Mouse (Mus musculus): ENCODE measurements around the gene Rbfox3.
"Not testable (repeated sequence)": the region's sequence is repeated elsewhere in the genome, so short reads cannot be mapped to it uniquely, and the experiment has no call there.

Gene Rbfox3

DNA sequence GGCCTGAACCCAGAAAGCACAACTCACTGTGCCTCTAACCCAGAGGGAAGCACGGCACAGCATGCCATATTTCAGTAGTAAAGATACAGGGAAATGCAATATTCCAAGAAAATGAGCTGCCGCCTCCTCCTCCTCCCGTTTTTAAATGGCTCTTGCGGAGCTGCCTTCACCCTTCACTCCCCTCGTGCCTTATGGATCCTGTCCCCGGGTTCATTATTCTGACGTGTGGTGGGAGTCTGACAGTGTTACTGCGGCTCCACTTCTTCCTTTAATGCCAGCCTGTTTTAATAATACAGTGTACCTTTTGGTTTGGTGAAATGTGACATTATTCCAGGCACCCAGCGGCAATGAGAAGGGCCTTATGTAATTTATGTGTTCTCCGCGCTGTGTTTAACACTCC lies 97.5 kb downstream of the Rbfox3 start:
- DNase-seq = no peak

DNA sequence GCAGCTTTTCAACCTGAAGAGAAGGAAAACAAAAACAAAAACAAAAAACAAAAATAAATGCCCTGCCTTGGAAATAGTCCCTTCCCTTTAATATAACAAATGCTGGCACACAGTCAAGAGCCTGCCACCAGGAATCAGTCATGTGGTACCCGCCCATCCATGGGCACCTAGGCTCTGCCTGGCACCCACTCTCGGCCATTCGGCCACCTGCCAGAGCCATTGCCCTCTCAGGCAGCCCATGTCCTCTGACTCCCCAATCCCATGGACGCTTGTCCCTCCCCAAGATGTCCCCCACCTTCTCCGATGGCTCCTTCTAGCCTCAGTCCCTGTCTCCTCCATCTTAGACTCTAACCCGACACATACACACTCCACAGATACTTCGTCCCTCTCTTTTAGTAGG lies 100.0 kb downstream of the Rbfox3 start:
- DNase-seq = no peak

DNA sequence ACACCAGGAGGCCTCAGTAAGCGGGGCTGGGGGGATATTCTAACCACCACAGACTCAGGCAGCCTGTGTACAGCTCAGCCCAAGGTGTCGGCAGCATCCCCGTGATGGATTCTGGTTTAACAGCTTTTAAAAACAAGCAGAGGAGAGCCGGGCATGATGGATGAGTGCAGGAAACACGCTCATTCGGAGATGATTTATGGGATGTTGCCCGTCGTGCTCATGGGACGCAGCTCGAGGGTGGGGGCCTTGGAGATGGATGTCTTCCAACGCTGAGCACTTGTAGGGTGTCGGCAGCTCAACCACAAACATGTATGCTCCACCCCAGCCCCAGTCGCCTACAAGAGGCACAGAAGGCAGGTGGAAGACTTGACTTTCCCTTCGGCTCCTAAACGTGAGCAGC lies 103.9 kb downstream of the Rbfox3 start:
- DNase-seq = peak; percentile 7

DNA sequence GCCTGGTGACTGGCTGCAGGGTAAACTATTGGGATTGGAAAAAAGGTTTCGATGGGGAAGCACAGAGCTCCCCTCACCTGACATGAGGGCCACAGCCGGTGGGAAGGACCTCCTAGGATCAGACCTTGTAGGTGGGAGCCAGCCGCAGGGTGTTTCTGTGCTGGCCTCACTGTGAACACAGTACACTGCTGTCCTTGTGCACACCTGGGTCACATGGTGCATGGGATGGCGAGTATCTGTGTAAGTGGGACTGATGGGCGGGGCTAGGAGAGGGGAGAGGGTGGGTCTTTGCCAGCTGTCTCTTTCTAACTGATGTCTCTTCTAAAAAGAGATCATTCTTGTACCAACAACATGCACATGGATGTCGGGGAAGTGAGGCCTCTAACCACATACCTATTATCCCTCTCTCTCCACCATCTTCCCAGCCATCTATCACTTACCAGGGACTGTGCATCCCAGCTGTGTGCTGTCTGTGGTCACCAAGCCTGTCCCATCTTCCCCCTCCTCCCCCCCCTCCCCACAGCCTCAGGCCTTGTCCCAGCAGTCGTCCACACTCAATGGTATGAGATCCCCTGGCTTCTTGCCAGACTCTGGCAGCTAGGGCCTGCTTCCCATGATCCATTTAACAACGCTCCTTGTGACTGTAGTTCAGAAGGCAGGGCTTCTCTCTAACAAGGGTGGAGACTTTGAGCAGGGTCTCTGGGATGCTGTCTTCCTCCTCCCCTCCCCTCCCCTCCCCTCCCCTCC lies 116.4 kb downstream of the Rbfox3 start:
- peak; percentile 27 for DNase-seq

DNA sequence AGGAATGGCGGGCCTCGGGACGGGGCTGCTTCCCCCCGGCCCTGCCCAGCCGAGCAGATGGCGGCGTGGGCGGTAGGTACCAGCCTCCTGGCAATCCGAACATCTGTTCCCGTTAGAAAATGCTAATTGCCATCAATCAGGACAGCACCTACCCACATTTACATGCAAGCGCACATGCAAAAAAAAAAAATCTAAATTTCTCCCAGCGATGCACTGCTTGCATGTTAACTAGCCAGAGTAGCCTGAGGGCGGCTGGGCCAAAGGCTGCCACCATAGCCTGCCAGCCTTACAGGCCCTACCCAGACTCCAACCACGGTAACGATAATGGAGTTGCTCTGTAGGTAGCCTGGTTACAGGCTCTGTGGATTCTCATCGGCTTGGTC lies 117.8 kb downstream of the Rbfox3 start:
- DNase-seq = no peak

DNA sequence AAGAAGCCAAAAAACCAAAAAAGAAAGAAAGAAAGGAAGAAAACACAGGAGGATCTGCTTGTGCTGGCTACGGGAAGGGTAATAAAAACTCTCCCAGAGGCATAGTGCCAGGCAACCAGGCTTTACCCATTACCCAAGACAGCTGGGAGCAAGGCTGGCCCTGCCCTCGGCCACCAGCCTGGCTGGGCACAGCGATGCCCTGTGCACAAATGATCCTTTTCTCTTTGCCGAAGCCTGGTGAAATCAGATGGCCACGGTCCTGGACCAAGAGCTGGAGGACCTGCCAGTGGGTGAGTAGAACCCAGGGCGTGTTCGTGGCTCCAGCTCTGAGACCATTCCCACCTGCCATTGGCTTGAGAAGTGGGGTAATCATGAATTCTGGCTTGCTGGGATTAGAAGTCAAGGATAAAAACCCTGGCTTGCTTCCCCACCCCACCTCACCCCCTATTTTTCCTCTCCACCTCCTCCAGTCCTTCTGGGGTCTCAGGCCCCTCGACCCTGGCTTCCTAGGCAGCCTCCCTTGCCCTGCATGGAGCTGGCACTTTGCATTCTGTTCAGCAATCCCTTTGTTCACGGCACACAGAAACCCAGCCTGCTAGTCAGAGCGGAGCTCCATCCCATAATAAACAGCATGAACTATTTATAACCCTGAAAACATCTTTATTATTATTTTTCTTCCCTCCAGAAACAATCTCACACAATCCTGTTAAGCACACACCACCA lies 118.3 kb downstream of the Rbfox3 start:
- DNase-seq = no peak

DNA sequence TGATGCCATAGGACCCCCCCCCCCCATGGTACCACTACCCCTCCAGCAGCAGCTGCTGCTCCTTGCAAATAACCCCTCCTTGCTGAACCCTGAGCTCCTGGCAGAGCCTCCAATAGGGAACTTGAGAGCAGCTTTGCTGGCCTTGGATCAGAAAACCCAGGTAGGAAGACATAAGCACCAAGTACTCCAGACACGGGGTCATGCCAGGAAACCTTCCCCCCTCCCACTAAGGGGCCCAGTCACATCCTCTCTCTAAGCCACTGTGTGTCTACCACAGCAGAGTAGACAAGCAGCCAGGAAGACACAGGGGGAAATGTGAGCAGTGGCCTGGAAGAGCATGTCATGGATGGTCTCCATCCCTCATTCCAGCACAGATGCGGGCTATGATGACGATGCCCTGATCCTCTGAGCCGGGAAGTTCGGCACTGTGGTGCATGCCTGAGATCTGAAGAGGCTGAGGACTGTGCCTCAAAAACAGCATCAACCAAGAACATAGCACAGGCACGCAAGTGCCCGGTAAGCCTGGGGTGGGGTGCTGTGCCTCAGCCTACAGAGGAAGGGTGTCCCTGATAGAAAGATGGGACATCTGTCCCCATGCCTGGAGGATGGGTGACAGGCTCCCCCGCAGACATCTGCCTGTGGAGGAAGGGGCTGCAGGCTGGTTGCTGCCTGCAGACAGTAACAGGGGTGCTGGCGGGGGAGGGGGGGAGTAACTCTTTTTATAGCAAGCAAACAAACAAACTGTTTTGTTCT lies 119.1 kb downstream of the Rbfox3 start:
- DNase-seq = no peak

DNA sequence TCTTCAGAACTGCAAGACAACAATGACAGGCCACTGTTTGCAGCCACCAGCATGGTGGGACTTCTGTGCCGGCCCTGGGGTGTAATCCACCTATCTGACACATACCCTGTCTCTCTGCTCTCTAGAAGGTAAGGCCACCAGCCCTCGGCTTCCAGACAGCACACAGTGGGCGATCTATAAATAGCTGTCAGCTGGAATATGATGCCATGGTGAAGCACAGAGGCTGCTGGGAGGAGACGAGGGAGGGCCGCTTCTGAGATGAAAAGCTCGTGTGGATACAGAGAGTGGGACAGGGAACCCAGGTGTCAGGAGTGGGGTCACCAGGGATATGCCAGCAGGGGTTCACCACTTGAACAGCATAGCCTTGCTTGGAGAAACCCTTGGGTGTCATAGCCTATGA lies 120.0 kb downstream of the Rbfox3 start:
- DNase-seq = no peak

DNA sequence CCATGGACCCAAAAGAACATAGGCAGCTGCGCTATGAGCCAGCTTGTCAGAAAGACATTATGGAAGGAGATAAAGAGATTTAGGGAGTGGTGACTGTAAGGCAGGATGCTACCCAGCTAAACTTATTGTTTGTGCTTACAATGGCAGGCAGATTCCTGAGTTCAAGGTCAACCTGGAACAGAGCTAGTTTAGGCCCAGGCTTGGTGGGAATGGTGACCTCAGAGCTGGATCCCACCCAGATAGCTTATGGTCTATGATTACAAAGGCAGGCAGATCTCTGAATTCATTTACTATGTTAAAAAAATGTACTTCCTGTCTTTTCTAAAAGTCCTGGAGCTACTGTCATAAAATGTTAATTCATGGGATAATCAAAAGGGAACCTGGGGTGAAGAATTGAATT lies 123.3 kb downstream of the Rbfox3 start:
- no peak for DNase-seq

DNA sequence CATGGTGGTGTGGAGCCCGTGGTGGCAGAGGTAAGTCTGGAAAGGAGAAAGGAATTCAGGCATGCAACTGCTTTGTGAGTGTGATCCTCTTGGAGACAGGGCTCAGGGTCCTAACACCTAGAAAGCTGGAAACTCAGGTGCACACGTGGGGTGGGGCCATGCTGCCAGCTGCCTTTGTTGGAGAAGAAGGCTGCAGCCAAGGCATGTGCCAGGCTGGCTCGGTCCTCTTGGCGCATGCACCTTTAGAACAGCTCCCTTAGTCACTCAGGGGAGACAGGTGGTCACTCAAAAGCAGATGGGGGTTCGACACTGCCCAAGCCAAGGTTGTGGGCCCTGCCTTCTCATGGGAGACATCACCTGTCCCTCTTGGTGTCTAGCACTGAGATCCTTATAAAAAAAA lies 128.7 kb downstream of the Rbfox3 start:
- DNase-seq = no peak

DNA sequence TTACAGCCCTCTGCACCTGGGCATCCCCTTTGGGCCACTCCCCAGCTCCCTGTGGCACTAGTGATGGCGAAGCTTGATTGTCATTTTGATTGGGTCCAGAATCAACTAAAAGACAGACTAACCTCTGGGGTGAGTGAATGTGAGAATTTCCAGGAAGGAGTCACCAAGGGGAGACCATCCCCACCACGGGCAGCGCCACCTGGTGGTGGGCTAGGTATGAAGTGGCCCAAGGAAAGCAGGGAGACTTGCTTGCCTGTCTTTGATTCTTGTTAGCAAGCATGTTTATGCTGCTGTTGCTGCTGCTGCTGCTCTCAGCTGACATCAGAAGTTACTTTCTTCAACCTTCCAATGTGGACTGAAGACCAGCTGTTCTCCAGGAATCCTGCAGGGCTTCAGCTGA lies 135.6 kb downstream of the Rbfox3 start:
- peak; percentile 33 for DNase-seq

DNA sequence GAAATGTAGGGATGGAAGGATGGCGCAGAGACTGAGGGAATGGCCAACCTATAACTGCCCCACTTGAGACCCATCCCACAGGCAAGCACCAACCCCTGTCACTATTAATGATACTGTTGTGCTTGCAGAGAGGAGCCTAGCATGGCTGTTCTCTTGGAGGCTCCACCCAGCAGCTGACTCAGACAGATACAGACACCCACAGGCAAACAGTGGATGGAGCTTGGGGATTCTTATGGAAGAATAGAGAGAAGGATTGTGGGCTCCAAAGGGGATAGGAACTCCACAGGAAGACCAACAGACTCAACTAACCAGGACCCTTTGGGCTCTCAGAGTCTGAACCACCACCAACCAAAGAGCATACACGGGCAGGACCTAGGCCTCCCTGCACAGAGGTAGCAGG lies 136.6 kb downstream of the Rbfox3 start:
- DNase-seq = not testable (repeated sequence)

DNA sequence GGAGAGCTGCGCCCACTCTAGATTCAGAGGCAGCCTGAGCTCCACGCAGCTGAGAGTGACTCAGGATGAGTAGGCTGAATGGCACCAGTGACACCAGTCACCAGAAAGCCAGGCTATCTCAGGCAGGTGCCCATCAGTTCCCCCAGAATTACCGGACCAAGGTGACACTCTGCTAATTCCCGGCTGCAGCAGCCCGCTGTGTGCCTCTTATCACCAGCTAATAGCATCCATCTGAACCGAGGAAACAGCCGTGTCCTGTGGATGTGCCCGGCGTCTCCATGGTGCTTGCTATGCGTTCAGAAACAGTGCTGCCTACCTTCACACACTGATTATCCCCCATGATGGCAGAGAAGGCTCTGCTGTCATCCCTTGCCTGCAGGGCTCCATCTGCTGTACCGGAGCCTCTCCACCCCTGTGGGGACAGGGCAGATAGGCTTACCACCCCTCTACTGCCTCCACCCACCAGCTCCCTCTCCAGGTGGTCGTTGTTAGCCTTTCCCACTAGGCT lies 138.3 kb downstream of the Rbfox3 start:
- no peak for DNase-seq

DNA sequence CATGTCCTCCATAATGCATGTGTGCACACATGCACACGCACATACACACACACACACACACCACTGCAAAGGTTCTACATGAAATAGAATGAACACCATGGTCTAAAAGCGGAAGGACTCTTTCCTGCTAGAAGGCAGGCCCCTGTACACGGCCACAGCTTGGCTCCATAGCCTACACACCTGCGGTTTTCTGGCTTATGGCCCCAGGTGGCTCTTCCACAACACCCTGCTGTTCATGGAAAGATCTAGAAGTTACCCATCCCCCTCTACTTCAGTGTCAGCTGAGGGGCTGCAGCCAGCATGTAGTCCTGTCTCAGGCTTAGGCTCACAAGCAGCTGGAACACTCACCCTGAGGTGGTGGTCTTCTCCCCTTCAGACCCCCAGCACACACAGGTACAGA lies 140.0 kb downstream of the Rbfox3 start:
- no peak for DNase-seq

DNA sequence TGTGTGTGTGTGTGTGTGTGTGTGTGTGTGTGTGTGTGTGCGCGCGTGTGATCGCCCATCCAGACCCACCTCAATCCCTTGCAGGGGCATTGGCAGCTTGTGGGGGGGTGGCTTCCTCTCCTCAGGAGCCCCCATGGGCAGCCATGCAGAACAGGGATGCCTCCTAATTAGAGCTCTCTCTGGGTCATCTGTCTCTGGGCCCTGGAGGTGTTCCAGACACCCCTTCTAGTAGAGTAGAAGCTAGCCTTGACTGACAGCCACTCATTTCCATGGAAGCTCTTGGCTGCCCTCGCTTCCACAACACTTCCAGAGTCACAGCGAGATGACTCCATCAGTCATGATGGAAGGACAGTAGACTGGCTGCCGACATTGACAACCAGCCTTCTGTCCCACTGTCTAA lies 140.6 kb downstream of the Rbfox3 start:
- DNase-seq = no peak

DNA sequence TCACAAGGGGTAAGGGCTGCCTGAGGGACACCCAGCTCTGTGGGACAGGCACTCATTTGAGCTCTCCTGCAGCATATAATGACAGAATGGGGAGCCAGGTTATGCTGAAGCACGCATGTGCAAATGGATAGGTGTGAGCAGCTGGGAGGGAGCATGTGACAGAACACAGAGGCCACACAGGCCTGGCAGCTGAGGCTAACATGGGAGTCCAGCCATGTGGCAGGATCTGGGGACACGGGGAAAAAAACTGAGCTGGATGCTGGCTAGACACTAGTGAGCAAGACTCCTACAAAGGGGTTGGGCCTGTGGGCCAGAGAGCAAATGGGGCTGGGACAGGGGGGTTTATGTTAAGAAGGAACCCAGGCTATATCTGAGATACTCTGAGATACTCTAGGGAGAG lies 141.9 kb downstream of the Rbfox3 start:
- no peak for DNase-seq

DNA sequence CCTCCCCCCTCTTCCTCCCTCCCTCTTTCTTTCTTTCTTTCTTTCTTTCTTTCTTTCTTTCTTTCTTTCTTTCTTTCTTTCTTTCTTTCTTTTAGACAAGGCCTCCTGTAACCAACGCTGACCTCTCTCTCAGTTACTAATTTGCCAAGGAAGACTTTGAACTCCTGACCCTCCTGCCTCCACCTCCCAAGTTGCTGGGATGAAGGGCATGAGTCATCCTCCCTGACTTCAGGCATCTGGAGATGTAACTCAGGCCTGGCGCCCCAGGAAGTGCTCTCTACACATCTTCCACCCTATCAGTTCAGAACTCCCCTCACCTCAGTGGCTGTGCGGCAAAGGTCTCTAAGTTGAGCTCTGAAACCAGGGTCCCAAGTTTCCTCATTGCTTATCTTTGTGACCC lies 143.0 kb downstream of the Rbfox3 start:
- no peak for DNase-seq

DNA sequence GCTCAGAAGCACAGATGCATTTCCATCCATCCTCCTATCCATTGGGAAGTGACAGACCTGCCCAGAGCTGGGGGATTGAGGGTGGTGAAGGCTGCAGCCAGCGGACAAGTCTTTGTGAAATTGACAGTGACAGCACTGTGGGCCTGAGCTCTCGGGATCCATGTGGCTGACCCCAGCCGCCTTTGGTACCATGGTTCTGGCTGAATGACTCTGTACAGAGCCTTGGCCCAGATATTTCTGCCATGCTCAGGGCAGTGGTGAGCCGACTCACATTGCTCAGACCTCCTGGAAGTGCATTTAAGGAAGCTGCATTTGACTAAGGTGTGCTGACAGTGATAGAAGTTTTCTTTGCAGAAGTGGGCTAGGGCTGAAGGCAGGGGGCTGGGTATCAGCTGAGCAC lies 144.0 kb downstream of the Rbfox3 start:
- DNase-seq = no peak

DNA sequence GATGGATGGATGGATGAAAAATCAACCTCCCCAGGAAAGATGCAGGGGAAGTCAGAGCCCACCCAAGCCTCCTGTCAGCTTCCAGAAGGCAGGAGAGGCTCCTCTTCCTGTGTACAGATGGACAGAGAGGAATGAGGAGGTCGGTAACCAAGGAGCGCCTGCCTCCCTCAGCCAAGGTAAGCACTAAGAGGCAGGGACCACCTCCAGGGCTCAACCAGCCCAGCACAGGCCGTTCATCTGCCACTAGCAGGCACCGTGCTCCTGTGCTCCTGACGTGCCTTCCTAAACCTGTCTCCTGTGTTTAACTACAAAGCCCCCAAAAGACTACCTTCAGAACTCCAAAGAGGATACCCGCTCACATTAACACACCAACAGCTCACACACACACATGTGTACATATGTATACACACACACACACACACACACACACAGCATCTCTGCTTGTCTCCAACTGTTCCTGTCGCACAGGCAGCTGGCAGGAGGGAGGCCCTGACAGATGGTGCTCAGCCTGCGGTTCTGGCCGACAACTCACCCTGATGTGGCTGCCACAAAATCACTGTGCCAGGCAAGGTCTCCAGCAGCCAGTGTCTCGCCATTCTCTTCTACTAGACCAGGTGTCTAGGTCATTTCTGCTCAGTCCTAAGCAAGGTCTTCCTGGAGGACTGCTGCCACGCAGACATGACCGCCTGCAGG lies 151.0 kb downstream of the Rbfox3 start:
- DNase-seq = no peak

DNA sequence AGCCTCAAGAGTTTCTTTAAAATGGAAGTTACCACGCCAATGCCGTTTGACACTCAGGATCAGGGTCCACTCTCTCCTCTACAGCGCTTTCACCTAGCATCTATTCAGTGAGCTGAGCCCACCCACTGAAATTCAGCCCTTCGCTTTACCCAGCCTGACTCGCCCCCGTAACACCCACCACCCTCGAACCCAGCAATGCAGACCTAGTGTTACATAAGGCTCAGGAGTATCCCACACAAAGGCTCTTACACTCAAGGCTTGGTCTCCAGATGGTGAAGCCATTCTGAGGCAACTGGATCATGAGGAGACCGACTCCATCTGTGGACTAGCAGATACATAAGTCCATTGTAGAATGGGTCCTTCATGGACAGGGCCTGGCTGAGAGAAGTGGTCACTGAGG lies 152.2 kb downstream of the Rbfox3 start:
- no peak for DNase-seq

DNA sequence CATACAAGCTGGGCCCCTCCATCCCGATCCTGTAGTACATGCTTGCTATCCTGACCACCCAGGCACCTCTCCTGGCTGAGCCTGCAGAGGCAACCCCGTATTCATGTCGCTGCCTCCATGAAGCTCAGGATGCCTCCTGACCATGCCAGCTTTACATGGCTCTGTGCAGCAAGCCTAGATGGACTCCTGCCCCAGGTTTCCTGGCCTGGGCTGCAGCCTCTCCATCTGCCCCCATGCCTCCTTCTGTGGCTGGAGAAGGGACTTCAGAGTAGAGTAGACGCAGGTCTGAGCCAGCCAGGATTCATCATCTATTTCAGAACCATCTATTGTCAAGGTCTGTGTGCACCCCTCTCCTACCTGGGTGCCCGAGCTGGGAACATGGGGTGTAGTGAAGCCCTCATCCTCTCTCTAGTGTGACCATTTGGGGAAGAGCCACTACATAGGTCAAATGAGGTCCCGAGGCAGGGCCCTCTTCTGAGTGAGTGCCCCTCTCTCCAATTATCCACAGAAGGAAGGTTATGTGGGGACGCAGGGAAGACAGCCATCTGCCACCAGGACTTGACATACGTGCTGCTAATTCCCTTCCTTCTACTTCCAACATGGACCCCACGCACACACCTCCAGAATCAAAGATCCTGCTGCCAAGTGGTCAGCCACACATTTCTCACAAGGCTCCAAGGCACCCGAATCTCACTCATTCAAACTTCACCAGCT lies 153.0 kb downstream of the Rbfox3 start:
- no peak for DNase-seq

DNA sequence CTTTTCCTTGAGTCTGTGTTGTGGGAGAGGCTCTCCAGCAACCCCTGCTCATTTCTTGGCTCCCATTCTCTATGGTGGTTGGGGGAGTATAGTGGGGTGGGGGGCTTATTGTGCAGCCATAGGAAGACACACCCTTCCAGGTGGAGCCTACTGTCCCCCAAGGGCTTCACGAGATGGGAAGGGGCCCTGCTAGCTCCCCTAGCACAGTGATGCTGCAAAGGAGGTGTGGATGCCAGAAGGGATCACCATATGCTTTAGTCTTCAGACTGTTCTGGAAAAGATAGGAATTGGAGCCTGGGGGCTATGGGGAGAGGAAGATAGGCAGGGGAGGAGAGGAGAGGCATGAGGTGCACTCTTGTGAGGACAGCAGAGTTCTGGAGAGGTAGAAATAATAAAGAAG lies 153.9 kb downstream of the Rbfox3 start:
- DNase-seq = no peak

DNA sequence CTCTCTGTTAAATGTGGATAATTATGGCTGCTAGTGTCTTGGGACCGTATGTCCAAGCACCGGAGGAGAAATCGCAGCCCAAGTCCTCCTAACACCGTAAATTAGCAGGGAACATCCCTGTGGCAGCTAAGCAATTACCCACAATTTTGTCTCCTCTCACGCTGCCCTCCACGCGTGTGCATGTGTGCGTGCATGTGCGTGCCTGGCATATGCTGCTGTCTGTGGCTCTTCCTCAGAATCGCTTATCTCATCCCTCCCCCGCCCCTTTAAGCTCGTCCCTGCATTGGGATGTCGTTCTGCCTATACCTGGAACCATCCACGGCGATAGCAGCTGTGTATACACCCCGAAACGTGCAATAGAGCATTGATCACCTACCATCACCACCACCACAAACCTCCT lies 156.4 kb downstream of the Rbfox3 start:
- DNase-seq = no peak
